Mouse (Mus musculus) forebrain, embryonic 12.5 days (tissue): ENCODE measurements around the gene Fshr. TPM values are rescaled to one million over a fixed set of nuclear protein-coding genes. Genes with fewer than 3 reads are reported as not detected.

Source experiments
- ATAC-seq: fragments of 200-750 bp; cut with Nextera tagmentation; 2 replicates; pipeline ENCODE4 v1.8.0; 2017; ENCODE audit warnings: moderate TSS enrichment; ENCODE audit not compliant: low FRiP score
- H3K27ac ChIP-seq: fragments of 300-500 bp; sonication (generic); 2 replicates; pipeline ENCODE4 v1.5.1; 2016; ENCODE audit warnings: mild to moderate bottlenecking
- H3K27me3 ChIP-seq: fragments of 300-500 bp; sonication (generic); 2 replicates; pipeline ENCODE4 v1.6.1; 2016; ENCODE audit warnings: mild to moderate bottlenecking
- H3K36me3 ChIP-seq: fragments of 300-500 bp; sonication (generic); replicated peaks from 2 replicates; pipeline ENCODE4 v1.6.1; 2016; ENCODE audit warnings: mild to moderate bottlenecking
- H3K4me1 ChIP-seq: fragments of 300-500 bp; sonication (generic); 2 replicates; pipeline ENCODE4 v1.6.1; 2016
- H3K4me2 ChIP-seq: fragments of 300-500 bp; sonication (generic); 2 replicates; pipeline ENCODE4 v1.6.1; 2016; ENCODE audit warnings: mild to moderate bottlenecking, moderate library complexity
- H3K4me3 ChIP-seq: fragments of 300-500 bp; sonication (generic); replicated peaks from 2 replicates; pipeline ENCODE4 v1.5.1; 2016; ENCODE audit warnings: mild to moderate bottlenecking
- H3K9ac ChIP-seq: fragments of 300-500 bp; sonication (generic); 2 replicates; pipeline ENCODE4 v1.6.1; 2016; ENCODE audit warnings: mild to moderate bottlenecking
- H3K9me3 ChIP-seq: fragments of 300-500 bp; sonication (generic); 2 replicates; pipeline ENCODE4 v1.6.1; 2016
- WGBS: fragments of 180-500 bp; shearing (Covaris S2); methylation state at CpG from one replicate; pipeline ENCODE4 v1.1.7; 2016; 5-methylcytosine and 5-hydroxymethylcytosine counted together
- polyA plus RNA-seq: library from polyadenylated mRNA; unstranded; fragments of >200 nt; fragmentation: Nextera tagmentation; extraction: Ambion mirVana; gene quantifications from 2 replicates; pipeline ENCODE4 v1.2.1, GENCODE M21; 2016

The Fshr gene
- polyA plus RNA-seq, 1 experiment from 2014 or later: not detected

GRCm38 (mm10) chr17:88936941-88937340 is 263.5 kb downstream of the Fshr start:
- H3K27ac ChIP-seq: no peak overlapping the region
- ATAC-seq: no peak
- H3K4me3 ChIP-seq: no peak overlapping the region
- peaks cover 24% of the 10 kb centered on the region for H3K4me1 ChIP-seq
- no peaks in the 10 kb centered on the region for H3K27me3 ChIP-seq
- no peak overlapping the region for H3K9ac ChIP-seq
- no peaks in the 10 kb centered on the region for H3K36me3 ChIP-seq
- no peaks in the 10 kb centered on the region for H3K9me3 ChIP-seq
- H3K4me2 ChIP-seq: no peak overlapping the region
- 31% methylated on average over 3 of the region's 3 CpGs for WGBS
